Mouse (Mus musculus) liver, adult 2 months (tissue): ENCODE results near the gene Col26a1.

ENCODE experiments used
- CTCF ChIP-seq: fragments of 200-500 bp; IDR thresholded peaks from 2 replicates; pipeline ENCODE4 v1.5.1; 2011; ENCODE audit warnings: low read depth, low read length, control low read depth
- POLR2A ChIP-seq: fragments of 200-500 bp; IDR thresholded peaks from 2 replicates; pipeline ENCODE4 v1.6.1; 2011; ENCODE audit warnings: low read length, control low read depth; ENCODE audit not compliant: insufficient read depth; ENCODE audit errors: extremely low read depth

DNA sequence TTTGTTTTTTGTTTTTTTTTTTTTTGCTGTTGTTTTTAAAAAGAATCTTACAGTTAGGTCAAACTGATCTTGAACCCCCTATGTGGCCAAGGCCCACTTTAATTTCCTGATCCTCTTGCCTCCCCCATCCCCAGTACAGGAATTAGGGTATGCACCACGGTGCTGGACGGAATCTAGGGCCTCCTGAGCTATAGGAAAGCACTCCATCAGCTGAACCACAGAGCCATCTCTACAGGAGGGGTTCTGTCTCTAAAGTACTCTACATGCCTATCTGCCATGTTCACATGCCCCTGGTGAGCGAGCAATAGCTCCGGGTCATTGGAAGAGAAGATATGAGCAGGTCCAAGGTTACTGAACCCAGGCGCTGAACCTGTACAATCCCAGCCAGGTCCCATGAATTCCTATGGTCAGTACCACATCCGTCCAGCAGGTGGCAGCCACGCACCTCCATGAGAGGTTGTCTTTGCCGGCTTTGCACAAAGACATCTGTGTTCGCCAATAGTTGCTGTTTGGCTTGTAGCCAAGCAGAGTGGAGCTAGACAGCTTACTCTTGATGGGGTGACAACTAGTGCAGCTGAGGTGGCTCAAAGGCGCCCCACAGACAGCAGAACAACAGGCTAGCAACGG is 92.3 kb downstream of the Col26a1 start:
- peak; percentile 99 for TF ChIP-seq CTCF
- TF ChIP-seq POLR2A = no peak
